Mouse (Mus musculus) megakaryocyte, embryonic 14.5 days (primary cell): ENCODE measurements around the gene Kcnq2. TPM values are rescaled to one million over a fixed set of nuclear protein-coding genes. Genes with fewer than 3 reads are reported as not detected.

Source experiments
- H3K27me3 ChIP-seq: replicated peaks from 2 replicates; pipeline ENCODE3; 2012; ENCODE audit warnings: inconsistent platforms
- H3K36me3 ChIP-seq: replicated peaks from 2 replicates; pipeline ENCODE3; 2012; ENCODE audit warnings: low read length, inconsistent platforms, mixed read lengths
- H3K4me1 ChIP-seq: 2 replicates; pipeline ENCODE4 v1.6.1; 2012; ENCODE audit warnings: inconsistent platforms
- H3K4me3 ChIP-seq: replicated peaks from 2 replicates; pipeline ENCODE3; 2012; ENCODE audit warnings: moderate library complexity, mild to moderate bottlenecking, inconsistent platforms
- H3K9me3 ChIP-seq: 2 replicates; pipeline ENCODE4 v1.6.1; 2012; ENCODE audit warnings: inconsistent platforms
- FLI1 ChIP-seq: IDR thresholded peaks from 2 replicates; pipeline ENCODE4 v1.6.1; 2012; ENCODE audit warnings: low read length, inconsistent platforms, mixed read lengths
- GATA1 ChIP-seq: IDR thresholded peaks from 3 replicates; pipeline ENCODE4 v1.6.1; 2012; ENCODE audit warnings: mixed read lengths, low read length, inconsistent platforms, borderline replicate concordance
- polyA plus RNA-seq: library from polyadenylated mRNA; stranded (reverse); fragments of >175 nt; gene quantifications from 2 replicates; pipeline ENCODE4 v1.2.3, GENCODE M21; 2012; ENCODE audit warnings: low replicate concordance; ENCODE audit not compliant: insufficient read depth

Gene Kcnq2
- polyA plus RNA-seq, 1 experiment, result not detected

DNA sequence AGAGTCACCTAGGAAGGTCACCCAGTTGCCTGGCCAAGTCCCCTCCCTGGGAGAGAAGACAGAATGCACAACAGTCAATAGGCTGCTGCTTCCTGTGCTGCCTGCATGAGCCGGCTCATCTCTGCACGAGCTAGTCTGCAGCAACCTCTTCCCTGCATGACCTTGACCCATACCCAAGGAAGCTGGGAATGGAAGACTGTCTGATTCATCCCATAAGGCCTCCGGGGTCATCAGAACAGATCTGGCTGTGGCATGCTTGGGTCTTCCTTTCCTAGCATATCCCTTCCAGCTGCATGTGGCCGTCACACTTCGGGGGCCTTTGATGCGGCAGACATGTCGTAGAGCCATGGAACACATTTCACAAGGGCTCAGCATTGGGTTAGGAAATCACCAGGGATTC is 99.9 kb downstream of the Kcnq2 start:
- Histone ChIP-seq H3K4me1 (peaks cover 4% of the 10 kb centered on the region; the same call in 1 of the 2 replicates), H3K4me3 (no peak overlapping the region), H3K36me3 (no peaks in the 10 kb centered on the region), H3K27me3 (peaks cover 100% of the 10 kb centered on the region), H3K9me3 (no peaks in the 10 kb centered on the region)
- TF ChIP-seq GATA1 (no peak), FLI1 (no peak)

DNA sequence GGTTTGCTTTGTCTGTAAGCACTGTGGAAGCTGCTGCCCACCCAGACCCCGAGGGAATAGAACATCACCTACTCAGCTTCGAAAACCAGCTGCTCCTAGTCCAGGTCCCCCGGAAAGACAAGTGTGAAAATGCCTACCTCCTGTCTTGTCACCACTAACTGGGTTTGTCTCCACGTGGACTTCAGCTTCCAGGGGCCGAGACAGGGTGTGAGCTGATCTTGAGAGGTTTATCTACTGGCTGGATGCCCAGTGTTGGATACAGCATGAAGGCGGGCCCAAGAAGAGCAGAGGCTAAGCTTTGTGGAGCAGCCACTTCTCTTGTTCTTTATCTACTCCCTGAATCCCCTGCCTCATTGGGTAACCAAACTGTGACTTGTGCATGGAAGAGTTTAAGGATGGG is 101.8 kb downstream of the Kcnq2 start:
- H3K36me3 ChIP-seq, result no peaks in the 10 kb centered on the region
- peaks cover 99% of the 10 kb centered on the region for H3K27me3 ChIP-seq
- TF ChIP-seq FLI1 (no peak), GATA1 (no peak)
- no peaks in the 10 kb centered on the region for H3K4me1 ChIP-seq
- no peaks in the 10 kb centered on the region for H3K9me3 ChIP-seq
- no peak overlapping the region for H3K4me3 ChIP-seq

DNA sequence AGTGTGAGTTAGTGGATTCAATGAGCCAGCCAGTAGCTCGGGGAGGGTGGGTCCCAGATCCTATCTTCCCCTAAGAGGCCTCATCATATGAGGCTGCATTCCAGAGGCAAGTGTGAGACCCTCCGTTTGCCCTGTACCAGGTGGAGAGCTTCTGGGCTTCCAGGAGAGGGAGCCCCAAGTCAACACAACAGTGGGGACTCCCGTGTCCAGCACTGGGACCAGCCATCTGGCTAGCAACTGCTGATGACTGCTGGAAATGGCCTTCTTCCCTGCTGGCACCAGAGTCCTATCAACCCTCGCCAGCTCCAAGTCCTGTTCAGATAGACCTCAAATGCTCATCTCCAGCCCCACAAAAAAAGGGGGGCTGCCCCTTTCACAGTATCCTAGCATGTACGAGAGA is 102.7 kb downstream of the Kcnq2 start:
- TF ChIP-seq GATA1 (no peak), FLI1 (no peak)
- H3K9me3 ChIP-seq, result no peaks in the 10 kb centered on the region
- H3K4me3 ChIP-seq, result no peak overlapping the region
- peaks cover 99% of the 10 kb centered on the region for H3K27me3 ChIP-seq
- H3K4me1 ChIP-seq, result no peaks in the 10 kb centered on the region
- H3K36me3 ChIP-seq, result no peaks in the 10 kb centered on the region

DNA sequence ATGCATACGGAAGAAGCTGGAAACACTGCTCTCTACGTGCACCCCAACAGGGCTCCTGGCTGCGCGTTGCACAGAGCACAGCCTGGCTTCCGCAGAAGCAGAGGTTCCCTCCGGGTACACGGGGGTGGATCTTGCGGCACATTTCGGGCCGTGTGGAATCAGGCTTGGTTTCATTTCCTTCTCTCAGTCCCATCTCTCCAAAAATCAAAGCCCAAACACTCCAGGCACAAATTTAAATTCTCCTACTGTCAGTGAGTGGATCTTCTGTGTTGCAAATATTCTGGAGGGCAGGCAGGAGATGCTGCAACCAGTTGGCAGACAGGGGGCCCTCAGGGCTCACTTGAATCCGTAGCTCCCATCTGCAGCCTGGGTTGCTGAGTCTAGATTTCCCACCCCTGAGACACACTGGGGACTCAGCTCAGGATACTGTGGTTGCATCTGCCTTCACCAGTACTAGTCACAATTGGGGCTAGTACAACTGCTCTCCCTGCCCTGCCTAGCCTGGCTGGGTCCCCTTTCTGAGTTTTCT is 103.6 kb downstream of the Kcnq2 start:
- TF ChIP-seq FLI1, result no peak
- TF ChIP-seq GATA1, result no peak
- Histone ChIP-seq H3K27me3 (peaks cover 99% of the 10 kb centered on the region), H3K4me3 (no peak overlapping the region), H3K4me1 (no peaks in the 10 kb centered on the region), H3K9me3 (no peaks in the 10 kb centered on the region), H3K36me3 (no peaks in the 10 kb centered on the region)

Other genes with a start within 250 kb of the Kcnq2 start
- gene Ythdf1, start 214.4 kb downstream of the Kcnq2 start, polyA plus RNA-seq, result 15.0 and 21.3 TPM in 2 replicates
- not detected in 2 replicates for gene Birc7, start 206.3 kb downstream of the Kcnq2 start, polyA plus RNA-seq
- gene Nkain4, start 180.6 kb downstream of the Kcnq2 start, polyA plus RNA-seq, result not detected in 2 replicates
- 10.9 and 22.8 TPM in 2 replicates for gene Arfgap1, start 168.1 kb downstream of the Kcnq2 start, polyA plus RNA-seq
- gene Col20a1, start 148.8 kb downstream of the Kcnq2 start, polyA plus RNA-seq, result 3.0 and 9.2 TPM in 2 replicates
- not detected in 2 replicates for gene Chrna4, start 91.8 kb downstream of the Kcnq2 start, polyA plus RNA-seq
- not detected in 2 replicates for gene Eef1a2, start 21.7 kb upstream of the Kcnq2 start, polyA plus RNA-seq
- gene Ppdpf, start 51.9 kb upstream of the Kcnq2 start, polyA plus RNA-seq, result 257 and 509 TPM in 2 replicates
- not detected in 2 replicates for gene Ptk6, start 67.5 kb upstream of the Kcnq2 start, polyA plus RNA-seq
- gene Srms, start 77.9 kb upstream of the Kcnq2 start, polyA plus RNA-seq, result not detected in 2 replicates
- gene Fndc11, start 84.7 kb upstream of the Kcnq2 start, polyA plus RNA-seq, result not detected in 2 replicates
- gene Helz2, start 106.7 kb upstream of the Kcnq2 start, polyA plus RNA-seq, result 1.9 and 2.3 TPM in 2 replicates
- 4.9 and 8.0 TPM in 2 replicates for gene Gmeb2, start 152.7 kb upstream of the Kcnq2 start, polyA plus RNA-seq
- not detected in 2 replicates for gene Stmn3, start 179.2 kb upstream of the Kcnq2 start, polyA plus RNA-seq
- gene Rtel1, start 184.4 kb upstream of the Kcnq2 start, polyA plus RNA-seq, result 1.5 and 6.1 TPM in 2 replicates
- gene Zgpat, start 229.6 kb upstream of the Kcnq2 start, polyA plus RNA-seq, result 3.5 and 17.6 TPM in 2 replicates
- 5.0 and 9.7 TPM in 2 replicates for gene Arfrp1, start 230.1 kb upstream of the Kcnq2 start, polyA plus RNA-seq
- 20.5 and 108 TPM in 2 replicates for gene Lime1, start 244.8 kb upstream of the Kcnq2 start, polyA plus RNA-seq